Mouse (Mus musculus) MEL (cell line): ENCODE results near the gene Ube2h. TPM values are rescaled to one million over a fixed set of nuclear protein-coding genes. Genes with fewer than 3 reads are reported as not detected.
A peak's percentile ranks its signal among the peaks of the same experiment; 100 is the strongest.
"Not testable (repeated sequence)": the region's sequence is repeated elsewhere in the genome, so short reads cannot be mapped to it uniquely, and the experiment has no call there.

Experiments
- DNase-seq: peaks from one replicate; pipeline ENCODE4 v3.0.0; 2011; ENCODE audit warnings: low read depth, low spot score
- H3K27ac ChIP-seq: 2 replicates; pipeline ENCODE4 v1.5.1; 2012; ENCODE audit warnings: low read depth, mild to moderate bottlenecking, control low read depth, low read length, moderate library complexity; ENCODE audit not compliant: control insufficient read depth
- H3K27me3 ChIP-seq, 2 experiments: fragments of 150-350 bp in 1 of 2; sonication (generic) in 1 of 2; 2 replicates each; pipeline ENCODE4 v1.6.1; 2012; ENCODE audit warnings: low read length in 2 of 2, mild to moderate bottlenecking in 2 of 2, improper control_type of control experiment in 1 of 2, moderate library complexity in 1 of 2; ENCODE audit not compliant: insufficient read depth in 2 of 2, control insufficient read depth in 1 of 2
- H3K36me3 ChIP-seq, 2 experiments: 2 replicates each; pipeline ENCODE4 v1.6.1; 2012 to 2014; ENCODE audit warnings: low read length in 2 of 2, improper control_type of control experiment in 1 of 2, inconsistent platforms in 1 of 2, mild to moderate bottlenecking in 1 of 2; ENCODE audit not compliant: insufficient read depth in 2 of 2, control insufficient read depth in 1 of 2
- H3K4me1 ChIP-seq, 2 experiments: fragments of 150-350 bp in 1 of 2; sonication (generic) in 1 of 2; 2 replicates each; pipeline ENCODE4 v1.6.1; 2012; ENCODE audit warnings: low read length in 2 of 2, improper control_type of control experiment in 1 of 2, mild to moderate bottlenecking in 1 of 2; ENCODE audit not compliant: insufficient read depth in 2 of 2, control insufficient read depth in 1 of 2
- H3K4me3 ChIP-seq, 2 experiments: fragments of 150-350 bp in 1 of 2; sonication (generic) in 1 of 2; 2 replicates each; pipeline ENCODE4 v1.5.1; 2012; ENCODE audit warnings: low read depth in 2 of 2, low read length in 2 of 2, mild to moderate bottlenecking in 2 of 2, moderate library complexity in 2 of 2, control low read depth in 1 of 2, improper control_type of control experiment in 1 of 2; ENCODE audit not compliant: control insufficient read depth in 1 of 2, insufficient read depth in 1 of 2
- H3K79me2 ChIP-seq: 2 replicates; pipeline ENCODE4 v1.6.1; 2012; ENCODE audit warnings: mild to moderate bottlenecking, low read length, moderate library complexity; ENCODE audit not compliant: control insufficient read depth, poor library complexity, insufficient read depth
- H3K9ac ChIP-seq: 2 replicates; pipeline ENCODE4 v1.6.1; 2012; ENCODE audit warnings: low read depth, mild to moderate bottlenecking, control low read depth, low read length, moderate library complexity; ENCODE audit not compliant: control insufficient read depth, poor library complexity, severe bottlenecking
- H3K9me3 ChIP-seq: fragments of 150-350 bp; sonication (generic); replicated peaks from 2 replicates; pipeline ENCODE4 v1.6.1; 2012; ENCODE audit warnings: mild to moderate bottlenecking, low read length, improper control_type of control experiment, moderate library complexity; ENCODE audit not compliant: insufficient read depth
- BHLHE40 ChIP-seq: IDR thresholded peaks from 2 replicates; pipeline ENCODE4 v1.6.1; 2012; ENCODE audit warnings: low read depth, mild to moderate bottlenecking, inconsistent platforms, low read length, improper control_type of control experiment, borderline replicate concordance
- CHD2 ChIP-seq: IDR thresholded peaks from 2 replicates; pipeline ENCODE4 v1.6.1; 2011; ENCODE audit warnings: low read length, improper control_type of control experiment
- CTCF ChIP-seq, 3 experiments: IDR thresholded peaks in 2 of 3; conservative IDR thresholded peaks in 1 of 3; 2 replicates each; pipeline ENCODE4 v1.5.1; 2011 to 2012; ENCODE audit warnings: low read length in 3 of 3, low read depth in 2 of 3, mild to moderate bottlenecking in 2 of 3, improper control_type of control experiment in 1 of 3, inconsistent platforms in 1 of 3, mixed read lengths in 1 of 3, moderate library complexity in 1 of 3; ENCODE audit not compliant: control insufficient read depth in 1 of 3, insufficient read depth in 1 of 3, poor library complexity in 1 of 3, severe bottlenecking in 1 of 3
- E2F4 ChIP-seq: IDR thresholded peaks from 2 replicates; pipeline ENCODE4 v1.6.1; 2011; ENCODE audit warnings: low read depth, low read length, improper control_type of control experiment, borderline replicate concordance
- ETS1 ChIP-seq: IDR thresholded peaks from 2 replicates; pipeline ENCODE4 v1.6.1; 2012; ENCODE audit warnings: low read depth, mild to moderate bottlenecking, inconsistent platforms, low read length, improper control_type of control experiment, moderate library complexity
- GABPA ChIP-seq: IDR thresholded peaks from 2 replicates; pipeline ENCODE4 v1.6.1; 2012; ENCODE audit warnings: low read depth, mild to moderate bottlenecking, inconsistent platforms, low read length, improper control_type of control experiment, moderate library complexity
- HCFC1 ChIP-seq: IDR thresholded peaks from 2 replicates; pipeline ENCODE4 v1.6.1; 2012; ENCODE audit warnings: low read depth, mild to moderate bottlenecking, inconsistent platforms, low read length, improper control_type of control experiment, moderate library complexity
- KAT2A ChIP-seq: conservative IDR thresholded peaks from 2 replicates; pipeline ENCODE4 v1.6.1; 2012; ENCODE audit warnings: low read depth, low read length, improper control_type of control experiment, inconsistent platforms
- MAX ChIP-seq: IDR thresholded peaks from 2 replicates; pipeline ENCODE4 v1.6.1; 2011; ENCODE audit warnings: low read length, improper control_type of control experiment
- MEF2A ChIP-seq: IDR thresholded peaks from 2 replicates; pipeline ENCODE4 v1.6.1; 2014; ENCODE audit warnings: low read depth, mild to moderate bottlenecking, inconsistent platforms, low read length, improper control_type of control experiment; ENCODE audit not compliant: poor library complexity, insufficient replicate concordance, severe bottlenecking; ENCODE audit errors: extremely low read depth
- POLR2AphosphoS5 ChIP-seq: IDR thresholded peaks from 2 replicates; pipeline ENCODE4 v1.6.1; 2012; ENCODE audit warnings: low read depth, borderline replicate concordance, mild to moderate bottlenecking, inconsistent platforms, low read length, moderate library complexity, mixed read lengths
- RCOR1 ChIP-seq: IDR thresholded peaks from 2 replicates; pipeline ENCODE4 v1.6.1; 2012; ENCODE audit warnings: low read depth, mild to moderate bottlenecking, inconsistent platforms, low read length, improper control_type of control experiment
- SIN3A ChIP-seq: IDR thresholded peaks from 2 replicates; pipeline ENCODE4 v1.6.1; 2012; ENCODE audit warnings: low read length, improper control_type of control experiment, inconsistent platforms
- SMC3 ChIP-seq: IDR thresholded peaks from 2 replicates; pipeline ENCODE4 v1.6.1; 2011; ENCODE audit warnings: low read depth, low read length, improper control_type of control experiment
- TBP ChIP-seq: IDR thresholded peaks from 2 replicates; pipeline ENCODE4 v1.8.0; 2011; ENCODE audit warnings: low read depth, low read length, improper control_type of control experiment
- TCF12 ChIP-seq: IDR thresholded peaks from 2 replicates; pipeline ENCODE4 v1.6.1; 2014; ENCODE audit warnings: low read depth, mild to moderate bottlenecking, inconsistent platforms, low read length, improper control_type of control experiment, moderate library complexity
- ZKSCAN1 ChIP-seq: IDR thresholded peaks from 2 replicates; pipeline ENCODE4 v1.6.1; 2012; ENCODE audit warnings: low read depth, mild to moderate bottlenecking, inconsistent platforms, low read length, improper control_type of control experiment, moderate library complexity
- ZNF384 ChIP-seq: IDR thresholded peaks from 2 replicates; pipeline ENCODE4 v1.6.1; 2012; ENCODE audit warnings: low read depth, mild to moderate bottlenecking, inconsistent platforms, low read length, improper control_type of control experiment
- polyA plus RNA-seq, 2 experiments: library from polyadenylated mRNA; stranded (reverse) in 1 of 2; unstranded in 1 of 2; fragments of >175 nt in 1 of 2; fragments of >200 nt in 1 of 2; gene quantifications; 2 replicates each; pipeline versions ENCODE4 v1.2.1 to v1.2.4; 2012; ENCODE audit warnings: low replicate concordance in 2 of 2, low read depth in 1 of 2; ENCODE audit not compliant: insufficient read length in 2 of 2, insufficient read depth in 1 of 2, missing spikeins in 1 of 2
- total RNA-seq: library from RNA; depleted of rRNA; stranded (reverse); fragments of 300-350 nt; gene quantifications from 2 replicates; pipeline ENCODE4 v1.2.3, GENCODE M21; 2012

Gene Ube2h
- total and polyA plus RNA-seq, 3 experiments = 4.2 to 7.4 TPM; not detected in 1

DNA sequence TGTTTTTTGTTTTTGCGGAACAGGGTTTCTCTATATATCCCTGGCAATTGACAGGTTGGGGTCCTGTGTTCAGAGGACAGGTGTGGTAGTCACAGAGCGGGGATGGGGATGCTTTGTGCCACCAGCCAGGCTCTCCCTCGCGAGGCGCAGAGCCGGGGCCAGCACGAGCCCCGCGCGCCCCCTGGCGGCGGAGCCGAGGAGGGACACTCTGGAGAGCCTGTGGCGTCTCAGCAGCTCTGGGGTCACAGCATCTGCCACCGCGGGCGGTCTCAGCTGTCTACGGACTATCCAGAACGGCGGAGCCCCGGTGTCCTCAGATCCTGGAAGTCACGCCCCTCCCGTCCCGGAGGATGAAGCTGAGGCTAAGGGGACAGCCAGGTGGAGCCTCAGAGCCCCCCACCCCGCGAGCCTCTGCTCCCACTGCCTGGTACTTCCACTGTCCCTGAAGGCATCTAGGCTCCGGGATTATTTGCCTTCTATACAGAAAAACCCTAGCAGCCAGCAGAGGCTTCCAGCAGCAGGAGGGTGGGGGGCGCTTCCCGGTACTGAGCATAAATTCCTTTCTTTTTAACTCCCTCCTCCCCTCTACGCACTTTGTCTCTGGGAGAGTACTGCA, 98.6 kb downstream of the Ube2h start (continued):
- TF ChIP-seq CHD2 = no peak
- no peak for TF ChIP-seq ZNF384
- TF ChIP-seq TBP = no peak
- TF ChIP-seq ETS1 = no peak
- TF ChIP-seq SIN3A = peak; percentile 25; the same call in 1 of the 2 replicates
- TF ChIP-seq E2F4 = no peak
- no peak for TF ChIP-seq BHLHE40
- no peak for TF ChIP-seq KAT2A
- no peak for TF ChIP-seq GABPA
- TF ChIP-seq RCOR1 = no peak
- no peak for TF ChIP-seq ZKSCAN1
- TF ChIP-seq CTCF (IDR thresholded peaks at IDR 0.05 in 2 of 3, conservative IDR thresholded peaks at IDR 0.05 in 1 of 3; ENCODE audit: control insufficient read depth in 1 of 3, insufficient read depth in 1 of 3, low read depth in 2 of 3, low read length in 3 of 3, poor library complexity in 1 of 3, severe bottlenecking in 1 of 3) = peak; percentile 85 to 100 (median 98)
- TF ChIP-seq MEF2A = no peak
- no peak for TF ChIP-seq TCF12
- TF ChIP-seq, all 39 proteins: peak for 6

- H3K27me3 ChIP-seq, H3K9me3 ChIP-seq, H3K27ac ChIP-seq, H3K4me1 ChIP-seq, H3K36me3 ChIP-seq, H3K9ac ChIP-seq, H3K79me2 ChIP-seq: not testable (repeated sequence)
- peak; percentile 24 for DNase-seq
- peak overlapping the region; percentile 12 to 39 for H3K4me3 ChIP-seq
- 0 out of 2 replicates have a peak, but pooled peaks have one; percentile 59 for TF ChIP-seq ZNF384
- 0 out of 2 replicates have a peak, but pooled peaks have one; percentile 6 for TF ChIP-seq MAX
Observed at GRCm38 (mm10) chr6:30205180-30205538, 99.2 kb downstream of the Ube2h start.

DNA sequence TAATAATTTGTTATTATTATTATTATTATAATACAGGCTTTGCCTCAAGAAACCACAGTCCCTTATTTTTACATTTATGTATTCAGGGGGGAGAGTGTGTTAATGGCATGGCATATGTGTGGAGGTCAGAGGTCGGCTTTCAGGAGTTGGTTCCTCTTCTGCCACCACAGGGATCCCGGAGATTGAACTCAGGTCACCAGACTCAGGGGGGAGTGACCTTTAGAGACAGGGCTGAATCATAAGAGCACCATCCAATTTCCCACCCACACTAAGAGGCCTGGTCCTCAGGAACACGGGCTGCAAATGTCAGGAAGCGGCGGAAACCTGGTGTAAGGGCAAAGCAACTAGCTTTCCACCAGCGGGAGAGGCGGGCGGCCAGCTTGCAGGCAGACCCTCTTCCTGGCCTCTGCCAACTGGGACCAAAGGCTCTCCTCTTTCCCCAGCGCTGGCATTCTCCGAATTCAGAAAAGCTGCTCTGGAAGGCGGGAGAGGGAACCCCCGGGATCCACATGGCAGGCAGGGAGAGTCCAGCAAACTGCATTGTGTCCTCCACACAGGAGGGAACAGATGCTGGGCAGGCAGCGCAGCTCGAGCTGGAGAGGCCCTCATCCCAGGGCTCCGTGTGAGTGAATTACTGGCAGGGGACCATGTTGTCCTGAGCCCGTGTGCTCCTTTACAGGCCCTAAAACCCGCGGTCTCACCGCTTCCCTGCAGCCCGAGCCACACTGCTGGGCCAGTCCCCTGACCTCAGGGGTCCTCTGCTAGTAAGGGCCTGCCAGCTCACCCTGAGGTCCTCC, 99.8 kb downstream of the Ube2h start:
- Histone ChIP-seq H3K27me3 (no peaks in the 10 kb centered on the region), H3K27ac (no peak overlapping the region)

More for the DNA sequence above, 99.8 kb downstream of the Ube2h start:
- peak; percentile 1; the same call in 1 of the 2 replicates for TF ChIP-seq SMC3
- no peak for TF ChIP-seq GABPA
- no peak for TF ChIP-seq HCFC1
- TF ChIP-seq POLR2AphosphoS5 = no peak
- TF ChIP-seq, all 39 proteins: peak for 1
- Histone ChIP-seq H3K4me1 (no peaks in the 10 kb centered on the region; a peak in 1 of 4 replicates), H3K9me3 (no peaks in the 10 kb centered on the region), H3K9ac (no peak overlapping the region), H3K79me2 (no peaks in the 10 kb centered on the region), H3K36me3 (no peaks in the 10 kb centered on the region), H3K4me3 (peak overlapping the region in 1 of 2 experiments; percentile 12; a peak in 2 of 4 replicates)
- no peak for DNase-seq
